Mouse (Mus musculus): Measurements from ENCODE around the gene Armc12. TPM values are rescaled to one million over a fixed set of nuclear protein-coding genes. Genes with fewer than 3 reads are reported as not detected.

The Armc12 gene
- polyA plus RNA-seq, 1 experiment from 2014 or later, result not detected

- no peak overlapping the region for H3K4me3 ChIP-seq (ENCODE audit: low read depth, low read length)
- no peaks in the 10 kb centered on the region for H3K9me3 ChIP-seq (replicated peaks; ENCODE audit: control insufficient read depth, low read length)
- no peak overlapping the region for H3K4me2 ChIP-seq
- H3K27me3 ChIP-seq (ENCODE audit: control insufficient read depth, insufficient read depth, low read length), result no peaks in the 10 kb centered on the region
- no peak overlapping the region for H3K27ac ChIP-seq (ENCODE audit: low read depth, low read length)
- no peaks in the 10 kb centered on the region for H3K36me3 ChIP-seq (ENCODE audit: control insufficient read depth, insufficient read depth, low read length)
- no peak for ATAC-seq (replicated peaks; ENCODE audit: insufficient number of reproducible peaks, low FRiP score, low TSS enrichment)
- no peak overlapping the region for H3K9ac ChIP-seq (ENCODE audit: low read depth, low read length)
- 87% methylated on average over 14 of the region's 14 CpGs for WGBS (ENCODE audit: insufficient replicate concordance)
- 0 out of 2 replicates have a peak, but pooled peaks cover 3% of the 10 kb centered on the region for H3K4me1 ChIP-seq (ENCODE audit: control insufficient read depth, insufficient read depth, low read length)
Measured at GRCm38 (mm10) chr17:28491035-28491770, 39.4 kb upstream of the Armc12 start.

- Histone ChIP-seq H3K4me3 (ENCODE audit: low read depth, low read length) (no peak overlapping the region), H3K9me3 (replicated peaks; ENCODE audit: control insufficient read depth, low read length) (no peaks in the 10 kb centered on the region), H3K27ac (ENCODE audit: low read depth, low read length) (no peak overlapping the region), H3K36me3 (ENCODE audit: control insufficient read depth, insufficient read depth, low read length) (no peaks in the 10 kb centered on the region), H3K4me2 (no peak overlapping the region), H3K9ac (ENCODE audit: low read depth, low read length) (no peak overlapping the region), H3K27me3 (ENCODE audit: control insufficient read depth, insufficient read depth, low read length) (no peaks in the 10 kb centered on the region), H3K4me1 (ENCODE audit: control insufficient read depth, insufficient read depth, low read length) (no peaks in the 10 kb centered on the region)
- no peak for ATAC-seq (replicated peaks; ENCODE audit: insufficient number of reproducible peaks, low FRiP score, low TSS enrichment)
- WGBS (ENCODE audit: insufficient replicate concordance), result 89% methylated on average over 8 of the region's 8 CpGs
Measured at GRCm38 (mm10) chr17:28495832-28496231, 34.8 kb upstream of the Armc12 start.

GRCm38 (mm10) chr17:28499190-28499589 is 31.4 kb upstream of the Armc12 start:
- Histone ChIP-seq H3K4me3 (ENCODE audit: low read depth, low read length) (no peak overlapping the region), H3K9ac (ENCODE audit: low read depth, low read length) (no peak overlapping the region), H3K36me3 (ENCODE audit: control insufficient read depth, insufficient read depth, low read length) (no peaks in the 10 kb centered on the region), H3K9me3 (replicated peaks; ENCODE audit: control insufficient read depth, low read length) (no peaks in the 10 kb centered on the region), H3K27ac (ENCODE audit: low read depth, low read length) (no peak overlapping the region), H3K27me3 (ENCODE audit: control insufficient read depth, insufficient read depth, low read length) (no peaks in the 10 kb centered on the region), H3K4me2 (no peak overlapping the region), H3K4me1 (ENCODE audit: control insufficient read depth, insufficient read depth, low read length) (no peaks in the 10 kb centered on the region)
- ATAC-seq (replicated peaks; ENCODE audit: insufficient number of reproducible peaks, low FRiP score, low TSS enrichment), result no peak
- WGBS (ENCODE audit: insufficient replicate concordance), result 71% methylated on average over 2 of the region's 2 CpGs

GRCm38 (mm10) chr17:28500465-28500864 is 30.1 kb upstream of the Armc12 start:
- ATAC-seq (replicated peaks; ENCODE audit: insufficient number of reproducible peaks, low FRiP score, low TSS enrichment), result no peak
- Histone ChIP-seq H3K9ac (ENCODE audit: low read depth, low read length) (no peak overlapping the region), H3K9me3 (replicated peaks; ENCODE audit: control insufficient read depth, low read length) (no peaks in the 10 kb centered on the region), H3K4me1 (ENCODE audit: control insufficient read depth, insufficient read depth, low read length) (no peaks in the 10 kb centered on the region), H3K4me2 (no peak overlapping the region), H3K27me3 (ENCODE audit: control insufficient read depth, insufficient read depth, low read length) (no peaks in the 10 kb centered on the region), H3K4me3 (ENCODE audit: low read depth, low read length) (no peak overlapping the region), H3K36me3 (ENCODE audit: control insufficient read depth, insufficient read depth, low read length) (no peaks in the 10 kb centered on the region), H3K27ac (ENCODE audit: low read depth, low read length) (no peak overlapping the region)
- 59% methylated on average over 3 of the region's 3 CpGs for WGBS (ENCODE audit: insufficient replicate concordance)

- WGBS (ENCODE audit: insufficient replicate concordance), result 48% methylated on average over 7 of the region's 7 CpGs
- no peaks in the 10 kb centered on the region for H3K27me3 ChIP-seq (ENCODE audit: control insufficient read depth, insufficient read depth, low read length)
- no peak overlapping the region for H3K4me3 ChIP-seq (ENCODE audit: low read depth, low read length)
- H3K27ac ChIP-seq (ENCODE audit: low read depth, low read length), result no peak overlapping the region
- no peak for ATAC-seq (replicated peaks; ENCODE audit: insufficient number of reproducible peaks, low FRiP score, low TSS enrichment)
- H3K9me3 ChIP-seq (replicated peaks; ENCODE audit: control insufficient read depth, low read length), result no peaks in the 10 kb centered on the region
- no peak overlapping the region for H3K9ac ChIP-seq (ENCODE audit: low read depth, low read length)
- no peaks in the 10 kb centered on the region for H3K36me3 ChIP-seq (ENCODE audit: control insufficient read depth, insufficient read depth, low read length)
- H3K4me2 ChIP-seq, result no peak overlapping the region
- peaks cover 6% of the 10 kb centered on the region for H3K4me1 ChIP-seq (ENCODE audit: control insufficient read depth, insufficient read depth, low read length)
Measured at GRCm38 (mm10) chr17:28502196-28502821, 28.3 kb upstream of the Armc12 start.

GRCm38 (mm10) chr17:28504182-28504581 is 26.4 kb upstream of the Armc12 start:
- H3K36me3 ChIP-seq (ENCODE audit: control insufficient read depth, insufficient read depth, low read length), result no peaks in the 10 kb centered on the region
- no peaks in the 10 kb centered on the region for H3K27me3 ChIP-seq (ENCODE audit: control insufficient read depth, insufficient read depth, low read length)
- ATAC-seq (replicated peaks; ENCODE audit: insufficient number of reproducible peaks, low FRiP score, low TSS enrichment), result no peak
- no peaks in the 10 kb centered on the region for H3K9me3 ChIP-seq (replicated peaks; ENCODE audit: control insufficient read depth, low read length)
- no peak overlapping the region for H3K9ac ChIP-seq (ENCODE audit: low read depth, low read length)
- H3K4me3 ChIP-seq (ENCODE audit: low read depth, low read length), result no peak overlapping the region
- WGBS (ENCODE audit: insufficient replicate concordance), result 78% methylated on average over 6 of the region's 6 CpGs
- no peak overlapping the region for H3K4me2 ChIP-seq
- H3K27ac ChIP-seq (ENCODE audit: low read depth, low read length), result no peak overlapping the region
- peaks cover 11% of the 10 kb centered on the region for H3K4me1 ChIP-seq (ENCODE audit: control insufficient read depth, insufficient read depth, low read length)

GRCm38 (mm10) chr17:28505591-28505990 is 25.0 kb upstream of the Armc12 start:
- H3K27me3 ChIP-seq (ENCODE audit: control insufficient read depth, insufficient read depth, low read length), result no peaks in the 10 kb centered on the region
- H3K4me3 ChIP-seq (ENCODE audit: low read depth, low read length), result no peak overlapping the region
- no peak for ATAC-seq (replicated peaks; ENCODE audit: insufficient number of reproducible peaks, low FRiP score, low TSS enrichment)
- H3K4me1 ChIP-seq (ENCODE audit: control insufficient read depth, insufficient read depth, low read length), result peaks cover 15% of the 10 kb centered on the region
- no peaks in the 10 kb centered on the region for H3K9me3 ChIP-seq (replicated peaks; ENCODE audit: control insufficient read depth, low read length)
- H3K4me2 ChIP-seq, result no peak overlapping the region
- no peak overlapping the region for H3K9ac ChIP-seq (ENCODE audit: low read depth, low read length)
- WGBS (ENCODE audit: insufficient replicate concordance), result 80% methylated on average over 4 of the region's 4 CpGs
- no peaks in the 10 kb centered on the region for H3K36me3 ChIP-seq (ENCODE audit: control insufficient read depth, insufficient read depth, low read length)
- H3K27ac ChIP-seq (ENCODE audit: low read depth, low read length), result no peak overlapping the region

GRCm38 (mm10) chr17:28506895-28507294 is 23.7 kb upstream of the Armc12 start:
- H3K4me3 ChIP-seq (ENCODE audit: low read depth, low read length), result no peak overlapping the region
- 11% methylated on average over 5 of the region's 5 CpGs for WGBS (ENCODE audit: insufficient replicate concordance)

GRCm38 (mm10) chr17:28507496-28507895 is 23.1 kb upstream of the Armc12 start:
- Histone ChIP-seq H3K4me3 (ENCODE audit: low read depth, low read length) (no peak overlapping the region), H3K9me3 (replicated peaks; ENCODE audit: control insufficient read depth, low read length) (no peaks in the 10 kb centered on the region), H3K36me3 (ENCODE audit: control insufficient read depth, insufficient read depth, low read length) (no peaks in the 10 kb centered on the region), H3K27me3 (ENCODE audit: control insufficient read depth, insufficient read depth, low read length) (no peaks in the 10 kb centered on the region), H3K27ac (ENCODE audit: low read depth, low read length) (no peak overlapping the region), H3K4me1 (ENCODE audit: control insufficient read depth, insufficient read depth, low read length) (peaks cover 21% of the 10 kb centered on the region), H3K4me2 (no peak overlapping the region), H3K9ac (ENCODE audit: low read depth, low read length) (no peak overlapping the region; the same call in 1 of the 2 replicates)
- ATAC-seq (replicated peaks; ENCODE audit: insufficient number of reproducible peaks, low FRiP score, low TSS enrichment), result no peak
- 10% methylated on average over 5 of the region's 5 CpGs for WGBS (ENCODE audit: insufficient replicate concordance)

More at GRCm38 (mm10) chr17:28506895-28507294, 23.7 kb upstream of the Armc12 start:
- ATAC-seq (replicated peaks; ENCODE audit: insufficient number of reproducible peaks, low FRiP score, low TSS enrichment), result no peak
- no peaks in the 10 kb centered on the region for H3K36me3 ChIP-seq (ENCODE audit: control insufficient read depth, insufficient read depth, low read length)
- H3K27me3 ChIP-seq (ENCODE audit: control insufficient read depth, insufficient read depth, low read length), result no peaks in the 10 kb centered on the region
- no peaks in the 10 kb centered on the region for H3K9me3 ChIP-seq (replicated peaks; ENCODE audit: control insufficient read depth, low read length)
- no peak overlapping the region for H3K27ac ChIP-seq (ENCODE audit: low read depth, low read length)
- no peak overlapping the region for H3K4me2 ChIP-seq
- no peak overlapping the region for H3K9ac ChIP-seq (ENCODE audit: low read depth, low read length)
- peaks cover 21% of the 10 kb centered on the region for H3K4me1 ChIP-seq (ENCODE audit: control insufficient read depth, insufficient read depth, low read length)
